Mouse (Mus musculus) heart, adult 2 months (tissue): ENCODE results near the gene Nfia.

Experiments
- CTCF ChIP-seq: fragments of 200-600 bp; IDR thresholded peaks from 2 replicates; pipeline ENCODE4 v1.8.1; 2022; ENCODE audit warnings: antibody characterized with exemption, mild to moderate bottlenecking, moderate library complexity
- EP300 ChIP-seq: fragments of 200-500 bp; IDR thresholded peaks from 2 replicates; pipeline ENCODE4 v1.6.1; 2011; ENCODE audit warnings: low read depth, low read length, control low read depth; ENCODE audit not compliant: insufficient read depth
- POLR2A ChIP-seq: fragments of 200-500 bp; IDR thresholded peaks from 2 replicates; pipeline ENCODE4 v1.6.1; 2011; ENCODE audit warnings: mild to moderate bottlenecking, low read depth, low read length, control low read depth; ENCODE audit not compliant: insufficient read depth

- TF ChIP-seq CTCF (no peak), EP300 (no peak), POLR2A (no peak)
Measured at GRCm38 (mm10) chr4:97840227-97841062, 67.9 kb downstream of the Nfia start.
